Mouse (Mus musculus): ENCODE results near the gene Cacnb3. TPM values are rescaled to one million over a fixed set of nuclear protein-coding genes. Genes with fewer than 3 reads are reported as not detected.

Gene Cacnb3
- polyA plus RNA-seq, 1 experiment from 2014 or later: 0.84 TPM

DNA sequence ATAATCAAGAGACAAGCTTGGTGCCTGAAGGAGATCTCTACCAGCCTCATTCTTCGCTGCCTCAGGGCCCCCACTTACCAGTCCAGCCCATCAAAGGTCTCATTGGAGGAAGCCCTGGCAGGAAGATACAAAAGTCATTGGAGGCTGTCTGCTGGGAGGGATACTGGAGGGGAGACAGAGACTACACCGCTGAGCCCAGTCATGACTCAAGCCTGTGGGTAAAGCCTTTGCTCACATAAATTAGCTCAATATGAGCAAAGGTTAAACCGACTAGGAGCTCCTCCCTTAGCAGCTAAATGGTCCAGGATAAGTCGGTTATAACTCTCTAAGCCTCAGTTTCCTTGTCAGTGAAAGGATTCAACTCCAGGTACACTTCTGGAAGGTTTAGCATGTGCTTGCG lies 35.6 kb upstream of the Cacnb3 start:
- Histone ChIP-seq H3K27ac (ENCODE audit: low read length) (no peak overlapping the region), H3K4me1 (ENCODE audit: control insufficient read depth, low read depth, low read length) (no peaks in the 10 kb centered on the region; the same call in 1 of the 2 replicates), H3K36me3 (ENCODE audit: control insufficient read depth, insufficient read depth) (peaks cover 69% of the 10 kb centered on the region), H3K27me3 (ENCODE audit: control insufficient read depth, insufficient read depth, low read depth, low read length) (no peaks in the 10 kb centered on the region), H3K4me3 (ENCODE audit: low read depth, low read length) (no peak overlapping the region), H3K9ac (ENCODE audit: low read depth, low read length) (no peak overlapping the region), H3K4me2 (ENCODE audit: low read depth, low read length) (no peak overlapping the region), H3K9me3 (replicated peaks; ENCODE audit: control insufficient read depth, low read length) (no peaks in the 10 kb centered on the region)
- no peak for ATAC-seq (ENCODE audit: low read depth)
- 81% methylated on average over 5 of the region's 5 CpGs for WGBS (ENCODE audit: insufficient replicate concordance)

DNA sequence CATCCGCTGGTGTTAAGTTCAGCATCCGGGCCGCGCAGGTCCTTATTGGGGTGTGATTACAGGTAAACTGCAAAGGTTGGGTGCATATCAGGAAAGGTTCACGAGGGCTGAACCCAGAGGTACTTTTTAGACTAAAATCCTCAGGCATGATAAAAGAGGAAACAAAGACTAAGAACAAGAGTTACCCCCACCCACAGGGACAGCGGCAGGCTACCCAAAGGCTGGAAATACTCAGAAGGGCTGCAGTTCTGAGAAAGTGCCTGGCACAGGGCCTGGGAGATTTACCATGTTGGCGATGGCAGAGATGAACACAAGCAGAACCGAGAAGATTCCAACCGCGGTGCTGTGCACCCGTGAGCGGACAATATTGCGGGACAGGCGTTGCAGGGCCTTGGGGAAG lies 34.0 kb upstream of the Cacnb3 start:
- Histone ChIP-seq H3K36me3 (ENCODE audit: control insufficient read depth, insufficient read depth) (peaks cover 76% of the 10 kb centered on the region), H3K9me3 (replicated peaks; ENCODE audit: control insufficient read depth, low read length) (no peaks in the 10 kb centered on the region), H3K27ac (ENCODE audit: low read length) (no peak overlapping the region), H3K4me3 (ENCODE audit: low read depth, low read length) (no peak overlapping the region), H3K4me1 (ENCODE audit: control insufficient read depth, low read depth, low read length) (peaks cover 6% of the 10 kb centered on the region), H3K27me3 (ENCODE audit: control insufficient read depth, insufficient read depth, low read depth, low read length) (no peaks in the 10 kb centered on the region), H3K9ac (ENCODE audit: low read depth, low read length) (no peak overlapping the region), H3K4me2 (ENCODE audit: low read depth, low read length) (no peak overlapping the region)
- ATAC-seq (ENCODE audit: low read depth): no peak
- 91% methylated on average over 14 of the region's 14 CpGs for WGBS (ENCODE audit: insufficient replicate concordance)

DNA sequence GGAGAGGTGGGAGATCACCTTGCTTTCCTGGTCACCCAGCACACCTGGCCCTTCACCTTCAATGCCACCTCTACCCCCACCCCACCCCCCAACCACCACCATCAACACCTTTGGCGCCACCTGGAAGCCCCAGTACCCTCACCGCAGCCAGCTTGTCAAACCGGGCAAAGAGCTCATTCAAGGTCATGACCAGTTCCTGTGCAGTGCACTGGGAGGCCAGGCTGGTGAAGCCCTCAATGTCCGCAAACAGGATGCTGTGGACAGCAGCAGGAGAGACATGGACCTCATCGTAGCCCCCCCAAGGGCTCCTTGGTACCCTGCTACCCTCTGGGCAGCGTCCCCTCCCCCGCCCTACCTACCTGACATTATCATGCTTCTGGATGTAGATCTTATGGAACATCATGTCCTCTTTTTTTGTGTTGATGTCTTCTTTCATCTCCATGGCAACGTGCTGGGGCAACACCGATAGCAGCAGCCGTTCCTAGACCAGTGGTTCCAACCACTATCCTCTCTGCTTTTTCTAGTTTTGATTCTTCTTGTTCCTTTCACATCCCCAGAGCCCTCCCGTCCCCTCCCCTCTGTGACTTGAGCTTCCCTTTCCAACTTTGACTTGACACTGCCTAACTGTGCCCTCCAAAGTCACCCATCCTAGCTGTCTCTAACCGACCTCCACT lies 30.5 kb upstream of the Cacnb3 start:
- 82% methylated on average over 12 of the region's 12 CpGs for WGBS (ENCODE audit: insufficient replicate concordance)

DNA sequence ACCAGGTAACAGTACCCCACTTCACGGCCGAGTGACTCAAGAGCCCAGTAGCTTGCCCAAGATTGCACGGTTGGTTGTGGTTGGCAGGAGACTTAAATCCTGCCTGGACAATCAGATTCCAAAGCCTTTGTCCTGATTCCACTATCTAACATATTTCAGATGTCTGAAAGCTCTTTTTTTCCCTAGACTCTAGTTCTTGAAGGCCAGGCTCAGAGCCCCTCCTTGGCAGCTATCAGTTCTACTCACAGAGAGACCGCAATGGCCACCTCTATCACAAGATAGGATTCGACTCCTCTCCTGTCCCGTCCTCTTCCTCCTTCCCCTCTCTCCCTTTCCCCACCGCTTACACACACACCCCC lies 28.8 kb upstream of the Cacnb3 start:
- Histone ChIP-seq H3K4me1 (ENCODE audit: control insufficient read depth, low read depth, low read length) (peaks cover 53% of the 10 kb centered on the region), H3K9me3 (replicated peaks; ENCODE audit: control insufficient read depth, low read length) (no peaks in the 10 kb centered on the region), H3K9ac (ENCODE audit: low read depth, low read length) (peak overlapping the region; percentile 79), H3K36me3 (ENCODE audit: control insufficient read depth, insufficient read depth) (peaks cover 43% of the 10 kb centered on the region), H3K4me2 (ENCODE audit: low read depth, low read length) (peak overlapping the region; percentile 86), H3K4me3 (ENCODE audit: low read depth, low read length) (peak overlapping the region; percentile 63), H3K27me3 (ENCODE audit: control insufficient read depth, insufficient read depth, low read depth, low read length) (no peaks in the 10 kb centered on the region), H3K27ac (ENCODE audit: low read length) (peak overlapping the region; percentile 90)
- 33% methylated on average over 7 of the region's 7 CpGs for whole genome bisulfite sequencing (ENCODE audit: insufficient replicate concordance)
- 0 out of 2 replicates have a peak, but pooled peaks have one; percentile 10 for ATAC-seq (ENCODE audit: low read depth)

More for the DNA sequence above, 30.5 kb upstream of the Cacnb3 start:
- H3K9ac ChIP-seq (ENCODE audit: low read depth, low read length): no peak overlapping the region
- H3K36me3 ChIP-seq (ENCODE audit: control insufficient read depth, insufficient read depth): peaks cover 56% of the 10 kb centered on the region
- no peak for ATAC-seq (ENCODE audit: low read depth)
- H3K4me3 ChIP-seq (ENCODE audit: low read depth, low read length): no peak overlapping the region
- no peaks in the 10 kb centered on the region for H3K9me3 ChIP-seq (replicated peaks; ENCODE audit: control insufficient read depth, low read length)
- no peak overlapping the region for H3K4me2 ChIP-seq (ENCODE audit: low read depth, low read length)
- no peak overlapping the region for H3K27ac ChIP-seq (ENCODE audit: low read length)
- no peaks in the 10 kb centered on the region for H3K27me3 ChIP-seq (ENCODE audit: control insufficient read depth, insufficient read depth, low read depth, low read length)
- H3K4me1 ChIP-seq (ENCODE audit: control insufficient read depth, low read depth, low read length): peaks cover 40% of the 10 kb centered on the region

DNA sequence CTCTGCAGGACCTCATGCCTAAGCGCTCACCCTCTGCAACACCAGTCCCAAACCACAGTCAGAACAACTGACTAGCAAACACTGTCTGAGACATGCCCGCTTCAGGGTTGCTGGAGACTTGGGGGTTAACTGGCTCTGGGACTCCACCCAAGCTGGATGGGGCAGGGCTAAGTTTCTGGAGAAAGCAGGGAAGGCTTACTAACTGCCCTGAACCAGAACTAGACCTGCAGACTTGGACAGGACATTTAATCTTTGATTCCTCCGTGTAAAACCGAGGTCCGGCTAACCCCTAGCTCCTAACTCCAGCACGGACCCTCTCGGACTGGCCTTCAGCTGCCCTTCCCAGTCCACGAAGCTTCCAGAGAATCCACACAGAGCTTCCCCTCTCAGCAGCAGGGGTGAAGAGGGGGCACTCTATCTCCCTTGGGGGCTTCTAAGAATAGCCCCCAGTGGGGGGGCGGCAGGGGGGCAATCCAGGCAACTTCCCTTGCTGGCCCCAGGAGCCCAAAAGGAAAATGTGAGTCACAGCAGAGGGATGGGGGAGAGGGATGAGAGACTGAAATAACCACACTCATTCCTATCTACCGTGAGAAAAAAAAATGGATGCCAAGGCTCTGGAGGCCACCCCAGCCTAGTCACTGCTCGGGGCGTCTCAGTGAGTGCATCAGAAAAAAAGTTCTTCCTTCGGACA lies 28.3 kb upstream of the Cacnb3 start:
- no peaks in the 10 kb centered on the region for H3K9me3 ChIP-seq (replicated peaks; ENCODE audit: control insufficient read depth, low read length)
- peak overlapping the region; percentile 90 for H3K27ac ChIP-seq (ENCODE audit: low read length)
- 36% methylated on average over 13 of the region's 13 CpGs for WGBS (ENCODE audit: insufficient replicate concordance)

DNA sequence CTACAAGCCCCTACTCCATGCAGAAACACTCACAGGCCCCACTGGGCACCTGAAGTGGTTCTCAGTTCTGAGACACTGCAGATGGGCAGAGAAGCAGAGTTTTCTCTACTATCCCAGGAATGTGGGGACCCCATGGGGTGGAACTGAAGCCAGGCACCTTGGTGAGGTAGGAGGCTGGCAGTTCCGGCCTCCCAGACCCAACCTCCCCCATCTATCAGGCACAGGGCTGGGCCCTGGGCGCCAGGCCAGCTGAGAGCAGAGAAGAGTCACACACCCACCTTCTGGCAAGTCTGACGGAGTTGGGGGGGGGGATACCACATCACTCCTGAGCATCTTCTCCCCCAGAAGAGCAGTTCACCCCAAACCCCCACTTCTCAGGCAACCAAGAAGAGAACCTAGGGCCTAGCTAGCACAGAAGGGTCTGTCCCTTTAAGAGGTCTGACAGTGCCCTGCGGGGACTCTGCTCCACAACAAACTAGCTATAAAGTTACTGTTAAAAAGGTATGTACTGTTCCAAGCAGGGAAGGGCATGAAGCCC lies 27.6 kb upstream of the Cacnb3 start:
- peak overlapping the region; percentile 90 for H3K27ac ChIP-seq (ENCODE audit: low read length)
- H3K9ac ChIP-seq (ENCODE audit: low read depth, low read length): peak overlapping the region; percentile 79
- WGBS (ENCODE audit: insufficient replicate concordance): 18% methylated on average over 4 of the region's 4 CpGs
- no peaks in the 10 kb centered on the region for H3K9me3 ChIP-seq (replicated peaks; ENCODE audit: control insufficient read depth, low read length)
- H3K27me3 ChIP-seq (ENCODE audit: control insufficient read depth, insufficient read depth, low read depth, low read length): no peaks in the 10 kb centered on the region
- peak overlapping the region; percentile 63 for H3K4me3 ChIP-seq (ENCODE audit: low read depth, low read length)
- H3K4me1 ChIP-seq (ENCODE audit: control insufficient read depth, low read depth, low read length): peaks cover 65% of the 10 kb centered on the region
- ATAC-seq (ENCODE audit: low read depth): peak; percentile 27
- peaks cover 32% of the 10 kb centered on the region for H3K36me3 ChIP-seq (ENCODE audit: control insufficient read depth, insufficient read depth)
- peak overlapping the region; percentile 86 for H3K4me2 ChIP-seq (ENCODE audit: low read depth, low read length)

More for the DNA sequence above, 28.3 kb upstream of the Cacnb3 start:
- H3K27me3 ChIP-seq (ENCODE audit: control insufficient read depth, insufficient read depth, low read depth, low read length): no peaks in the 10 kb centered on the region
- peak overlapping the region; percentile 63 for H3K4me3 ChIP-seq (ENCODE audit: low read depth, low read length)
- peak overlapping the region; percentile 86 for H3K4me2 ChIP-seq (ENCODE audit: low read depth, low read length)
- peaks cover 38% of the 10 kb centered on the region for H3K36me3 ChIP-seq (ENCODE audit: control insufficient read depth, insufficient read depth)
- H3K9ac ChIP-seq (ENCODE audit: low read depth, low read length): peak overlapping the region; percentile 79
- H3K4me1 ChIP-seq (ENCODE audit: control insufficient read depth, low read depth, low read length): peaks cover 58% of the 10 kb centered on the region
- ATAC-seq (ENCODE audit: low read depth): peak; percentile 59

DNA sequence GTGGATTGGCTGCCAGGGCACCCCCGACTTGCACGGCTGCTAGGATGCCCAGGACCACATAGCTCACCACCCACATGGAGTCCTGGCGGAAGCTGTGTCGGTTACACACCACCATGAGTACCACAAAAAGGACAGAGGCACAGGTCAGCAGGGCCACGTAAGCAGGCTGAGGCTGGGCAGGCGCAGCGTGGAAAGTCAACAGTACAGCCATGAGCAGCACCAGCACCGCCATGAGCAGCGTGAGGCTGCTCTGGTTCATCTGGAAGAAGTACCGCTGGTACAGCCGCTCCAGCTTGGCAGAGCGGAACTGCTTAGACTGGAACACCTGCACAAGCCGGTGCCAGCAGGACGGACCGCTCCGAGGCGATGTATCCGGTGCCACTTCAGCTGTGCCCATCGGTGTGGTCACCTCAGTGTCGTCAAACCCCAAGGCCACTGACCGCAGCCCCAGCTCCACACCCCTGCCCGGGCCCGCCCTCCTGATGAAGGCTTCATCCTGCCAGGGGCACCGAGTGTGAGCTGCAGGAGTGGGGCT lies 26.5 kb upstream of the Cacnb3 start:
- 88% methylated on average over 24 of the region's 24 CpGs for WGBS (ENCODE audit: insufficient replicate concordance)
- Histone ChIP-seq H3K9me3 (replicated peaks; ENCODE audit: control insufficient read depth, low read length) (no peaks in the 10 kb centered on the region), H3K4me3 (ENCODE audit: low read depth, low read length) (no peak overlapping the region), H3K27ac (ENCODE audit: low read length) (peak overlapping the region; percentile 27; the same call in 1 of the 2 replicates), H3K4me2 (ENCODE audit: low read depth, low read length) (no peak overlapping the region), H3K36me3 (ENCODE audit: control insufficient read depth, insufficient read depth) (peaks cover 23% of the 10 kb centered on the region), H3K4me1 (ENCODE audit: control insufficient read depth, low read depth, low read length) (peaks cover 73% of the 10 kb centered on the region), H3K9ac (ENCODE audit: low read depth, low read length) (no peak overlapping the region), H3K27me3 (ENCODE audit: control insufficient read depth, insufficient read depth, low read depth, low read length) (no peaks in the 10 kb centered on the region)
- no peak for ATAC-seq (ENCODE audit: low read depth)

DNA sequence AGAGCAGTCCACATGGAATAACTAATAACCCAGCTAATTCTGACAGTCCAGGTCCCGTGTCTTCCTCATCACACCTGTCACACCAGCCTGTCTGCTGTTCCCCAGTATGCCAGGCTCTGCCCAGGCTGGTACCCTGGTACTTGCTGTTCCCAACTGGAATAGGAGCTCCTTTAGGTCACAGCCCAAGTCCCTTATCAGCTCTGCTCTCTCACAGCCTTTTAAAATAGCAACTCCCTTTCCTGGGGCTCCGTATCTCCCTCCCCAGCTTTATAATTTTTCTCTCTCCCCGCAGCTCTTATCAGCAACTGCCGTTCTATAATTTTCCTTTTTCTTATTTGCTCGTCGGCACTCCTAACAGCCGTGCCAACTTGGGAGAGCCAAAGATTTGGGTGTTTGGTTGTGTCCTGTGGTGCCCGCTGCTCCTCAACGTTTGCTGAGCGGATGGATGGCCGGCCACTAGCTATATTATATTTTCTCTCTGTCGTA lies 24.5 kb upstream of the Cacnb3 start:
- Histone ChIP-seq H3K27me3 (ENCODE audit: control insufficient read depth, insufficient read depth, low read depth, low read length) (no peaks in the 10 kb centered on the region; the same call in 1 of the 2 replicates), H3K4me2 (ENCODE audit: low read depth, low read length) (peak overlapping the region; percentile 98), H3K27ac (ENCODE audit: low read length) (peak overlapping the region; percentile 97), H3K9ac (ENCODE audit: low read depth, low read length) (peak overlapping the region; percentile 95), H3K36me3 (ENCODE audit: control insufficient read depth, insufficient read depth) (peaks cover 9% of the 10 kb centered on the region), H3K4me1 (ENCODE audit: control insufficient read depth, low read depth, low read length) (peaks cover 84% of the 10 kb centered on the region), H3K9me3 (replicated peaks; ENCODE audit: control insufficient read depth, low read length) (no peaks in the 10 kb centered on the region), H3K4me3 (ENCODE audit: low read depth, low read length) (peak overlapping the region; percentile 84)
- 17% methylated on average over 12 of the region's 12 CpGs for WGBS (ENCODE audit: insufficient replicate concordance)
- peak; percentile 77 for ATAC-seq (ENCODE audit: low read depth)
